Mouse (Mus musculus): ENCODE data around the gene Olfr49. TPM values are rescaled to one million over a fixed set of nuclear protein-coding genes. Genes with fewer than 3 reads are reported as not detected.

Olfr49 gene
- polyA plus RNA-seq, 1 experiment: not detected

- TF ChIP-seq GATA1 (IDR thresholded peaks at IDR 0.05; ENCODE audit: low read length): no peak
- TF ChIP-seq TAL1 (IDR thresholded peaks at IDR 0.05; ENCODE audit: low read length): no peak
- H3K9me3 ChIP-seq (ENCODE audit: control insufficient read depth, low read length): no peaks in the 10 kb centered on the region
- H3K27me3 ChIP-seq (ENCODE audit: control insufficient read depth): peaks cover 2% of the 10 kb centered on the region; the same call in 1 of the 2 replicates
- peaks cover 8% of the 10 kb centered on the region for H3K4me1 ChIP-seq (ENCODE audit: control insufficient read depth)
- H3K4me3 ChIP-seq (replicated peaks): no peak overlapping the region
- H3K36me3 ChIP-seq (ENCODE audit: control insufficient read depth): peaks cover 18% of the 10 kb centered on the region
Measured at GRCm38 (mm10) chr14:54265093-54265492, 19.6 kb downstream of the Olfr49 start.

DNA sequence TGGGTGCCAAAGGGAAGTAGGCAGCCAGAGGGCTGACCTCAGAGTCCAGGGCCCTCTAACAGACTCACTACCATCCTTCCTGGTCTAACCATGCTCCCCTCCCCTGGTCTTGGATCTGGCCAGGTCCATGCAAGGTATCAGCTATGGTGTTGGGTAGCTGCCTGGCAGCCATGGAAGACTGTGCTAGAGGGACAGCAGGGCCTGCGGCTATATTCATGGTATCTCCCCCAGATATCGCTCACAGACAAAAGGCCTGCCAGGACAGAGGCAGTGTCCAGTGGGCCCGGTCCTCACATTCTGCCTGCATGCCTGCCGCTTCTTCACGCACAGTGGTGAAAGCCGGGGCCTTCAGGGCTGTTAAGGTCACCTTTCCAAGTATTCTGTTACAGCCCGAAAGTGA, 20.5 kb downstream of the Olfr49 start:
- H3K9me3 ChIP-seq (ENCODE audit: control insufficient read depth, low read length): no peaks in the 10 kb centered on the region
- H3K4me1 ChIP-seq (ENCODE audit: control insufficient read depth): peaks cover 17% of the 10 kb centered on the region
- peaks cover 18% of the 10 kb centered on the region for H3K36me3 ChIP-seq (ENCODE audit: control insufficient read depth)
- H3K27me3 ChIP-seq (ENCODE audit: control insufficient read depth): peaks cover 3% of the 10 kb centered on the region; the same call in 1 of the 2 replicates
- no peak overlapping the region for H3K4me3 ChIP-seq (replicated peaks)
- TF ChIP-seq TAL1 (IDR thresholded peaks at IDR 0.05; ENCODE audit: low read length) (no peak), GATA1 (IDR thresholded peaks at IDR 0.05; ENCODE audit: low read length) (no peak)

- TF ChIP-seq GATA1 (IDR thresholded peaks at IDR 0.05; ENCODE audit: low read length) (no peak), TAL1 (IDR thresholded peaks at IDR 0.05; ENCODE audit: low read length) (no peak)
- Histone ChIP-seq H3K4me3 (replicated peaks) (no peak overlapping the region), H3K27me3 (ENCODE audit: control insufficient read depth) (peaks cover 3% of the 10 kb centered on the region; the same call in 1 of the 2 replicates), H3K9me3 (ENCODE audit: control insufficient read depth, low read length) (no peaks in the 10 kb centered on the region), H3K4me1 (ENCODE audit: control insufficient read depth) (peaks cover 27% of the 10 kb centered on the region), H3K36me3 (ENCODE audit: control insufficient read depth) (peaks cover 18% of the 10 kb centered on the region)
Measured at GRCm38 (mm10) chr14:54263099-54263498, 21.6 kb downstream of the Olfr49 start.

DNA sequence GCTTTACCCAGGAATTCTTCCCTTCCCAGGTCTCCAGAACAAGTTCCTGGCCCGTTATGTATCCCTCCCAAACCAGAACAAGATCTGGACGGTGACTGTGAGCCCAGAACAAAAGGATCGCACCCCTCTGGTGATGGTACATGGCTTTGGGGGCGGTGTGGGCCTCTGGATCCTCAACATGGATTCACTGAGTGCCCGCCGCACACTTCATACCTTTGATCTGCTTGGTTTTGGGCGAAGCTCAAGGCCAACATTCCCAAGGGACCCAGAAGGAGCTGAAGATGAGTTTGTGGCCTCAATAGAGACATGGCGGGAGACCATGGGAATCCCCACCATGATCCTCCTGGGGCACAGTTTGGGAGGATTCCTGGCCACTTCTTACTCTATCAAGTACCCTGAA, 22.1 kb downstream of the Olfr49 start:
- no peak for TF ChIP-seq TAL1 (IDR thresholded peaks at IDR 0.05; ENCODE audit: low read length)
- no peak for TF ChIP-seq GATA1 (IDR thresholded peaks at IDR 0.05; ENCODE audit: low read length)
- peaks cover 3% of the 10 kb centered on the region; the same call in 1 of the 2 replicates for H3K27me3 ChIP-seq (ENCODE audit: control insufficient read depth)
- H3K4me3 ChIP-seq (replicated peaks): no peak overlapping the region
- peaks cover 15% of the 10 kb centered on the region for H3K36me3 ChIP-seq (ENCODE audit: control insufficient read depth)
- H3K9me3 ChIP-seq (ENCODE audit: control insufficient read depth, low read length): no peaks in the 10 kb centered on the region
- peaks cover 27% of the 10 kb centered on the region for H3K4me1 ChIP-seq (ENCODE audit: control insufficient read depth)

GRCm38 (mm10) chr14:54261386-54261785, 23.4 kb downstream of the Olfr49 start:
- Histone ChIP-seq H3K27me3 (ENCODE audit: control insufficient read depth) (peaks cover 6% of the 10 kb centered on the region), H3K4me3 (replicated peaks) (no peak overlapping the region), H3K36me3 (ENCODE audit: control insufficient read depth) (peaks cover 13% of the 10 kb centered on the region), H3K9me3 (ENCODE audit: control insufficient read depth, low read length) (no peaks in the 10 kb centered on the region), H3K4me1 (ENCODE audit: control insufficient read depth) (peaks cover 27% of the 10 kb centered on the region)
- TF ChIP-seq GATA1 (IDR thresholded peaks at IDR 0.05; ENCODE audit: low read length) (no peak), TAL1 (IDR thresholded peaks at IDR 0.05; ENCODE audit: low read length) (no peak)

GRCm38 (mm10) chr14:54260196-54260595, 24.5 kb downstream of the Olfr49 start:
- peaks cover 13% of the 10 kb centered on the region for H3K36me3 ChIP-seq (ENCODE audit: control insufficient read depth)
- H3K4me3 ChIP-seq (replicated peaks): peak overlapping the region; percentile 81
- peaks cover 6% of the 10 kb centered on the region for H3K27me3 ChIP-seq (ENCODE audit: control insufficient read depth)
- H3K4me1 ChIP-seq (ENCODE audit: control insufficient read depth): peaks cover 27% of the 10 kb centered on the region
- no peaks in the 10 kb centered on the region for H3K9me3 ChIP-seq (ENCODE audit: control insufficient read depth, low read length)
- TF ChIP-seq GATA1 (IDR thresholded peaks at IDR 0.05; ENCODE audit: low read length): no peak

DNA sequence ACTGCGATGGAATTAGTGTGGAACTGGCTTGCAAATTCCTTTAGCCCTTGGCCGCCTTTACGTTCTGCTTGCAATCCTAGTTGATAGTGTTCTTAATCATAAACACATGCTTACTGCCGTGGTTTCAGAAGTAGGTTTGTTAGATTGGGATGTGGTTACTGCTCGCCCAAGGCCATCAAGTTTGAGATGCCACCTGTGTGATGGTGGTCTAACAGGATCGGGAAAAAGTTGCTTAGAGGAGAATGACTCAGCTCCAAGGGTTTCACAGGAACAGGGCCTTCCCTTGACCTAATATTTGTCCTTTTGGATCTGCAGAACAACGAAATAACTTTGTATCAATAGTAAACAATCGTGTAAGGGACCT, 25.0 kb downstream of the Olfr49 start:
- TF ChIP-seq GATA1 (IDR thresholded peaks at IDR 0.05; ENCODE audit: low read length): no peak
- no peak for TF ChIP-seq TAL1 (IDR thresholded peaks at IDR 0.05; ENCODE audit: low read length)
- Histone ChIP-seq H3K4me1 (ENCODE audit: control insufficient read depth) (peaks cover 32% of the 10 kb centered on the region), H3K36me3 (ENCODE audit: control insufficient read depth) (peaks cover 13% of the 10 kb centered on the region), H3K27me3 (ENCODE audit: control insufficient read depth) (peaks cover 6% of the 10 kb centered on the region), H3K4me3 (replicated peaks) (peak overlapping the region; percentile 81), H3K9me3 (ENCODE audit: control insufficient read depth, low read length) (no peaks in the 10 kb centered on the region)

GRCm38 (mm10) chr14:54259003-54259721, 25.6 kb downstream of the Olfr49 start:
- H3K36me3 ChIP-seq (ENCODE audit: control insufficient read depth): peaks cover 12% of the 10 kb centered on the region
- no peaks in the 10 kb centered on the region for H3K9me3 ChIP-seq (ENCODE audit: control insufficient read depth, low read length)
- TF ChIP-seq GATA1 (IDR thresholded peaks at IDR 0.05; ENCODE audit: low read length) (no peak), TAL1 (IDR thresholded peaks at IDR 0.05; ENCODE audit: low read length) (no peak)
- H3K27me3 ChIP-seq (ENCODE audit: control insufficient read depth): peaks cover 6% of the 10 kb centered on the region
- peak overlapping the region; percentile 81 for H3K4me3 ChIP-seq (replicated peaks)
- peaks cover 37% of the 10 kb centered on the region for H3K4me1 ChIP-seq (ENCODE audit: control insufficient read depth)

GRCm38 (mm10) chr14:54258131-54258670, 26.5 kb downstream of the Olfr49 start:
- peaks cover 41% of the 10 kb centered on the region for H3K4me1 ChIP-seq (ENCODE audit: control insufficient read depth)
- no peak overlapping the region for H3K4me3 ChIP-seq (replicated peaks)
- H3K27me3 ChIP-seq (ENCODE audit: control insufficient read depth): peaks cover 6% of the 10 kb centered on the region
- TF ChIP-seq TAL1 (IDR thresholded peaks at IDR 0.05; ENCODE audit: low read length): no peak
- TF ChIP-seq GATA1 (IDR thresholded peaks at IDR 0.05; ENCODE audit: low read length): no peak
- H3K9me3 ChIP-seq (ENCODE audit: control insufficient read depth, low read length): no peaks in the 10 kb centered on the region
- peaks cover 7% of the 10 kb centered on the region for H3K36me3 ChIP-seq (ENCODE audit: control insufficient read depth)

All from erythroblast, embryonic 14.5 days (primary cell).